Mouse (Mus musculus): Measurements from ENCODE around the gene Ap4s1. TPM values are rescaled to one million over a fixed set of nuclear protein-coding genes. Genes with fewer than 3 reads are reported as not detected.

The Ap4s1 gene
- polyA plus RNA-seq, 1 experiment from 2014 or later = 29.5 TPM

- Histone ChIP-seq H3K27ac (ENCODE audit: low read length) (no peak overlapping the region; the same call in 1 of the 2 replicates), H3K4me2 (ENCODE audit: low read depth, low read length) (no peak overlapping the region), H3K9ac (ENCODE audit: low read length) (no peak overlapping the region), H3K4me1 (replicated peaks; ENCODE audit: control insufficient read depth, insufficient read depth, low read length) (peaks cover 26% of the 10 kb centered on the region), H3K27me3 (ENCODE audit: control insufficient read depth, insufficient read depth, low read depth, low read length) (no peaks in the 10 kb centered on the region), H3K36me3 (ENCODE audit: control insufficient read depth, insufficient read depth, low read length) (no peaks in the 10 kb centered on the region), H3K4me3 (ENCODE audit: low read length) (no peak overlapping the region), H3K9me3 (ENCODE audit: control insufficient read depth, low read length) (no peaks in the 10 kb centered on the region)
- WGBS = 43% methylated on average over 1 of the region's 1 CpGs
- no peak for ATAC-seq (ENCODE audit: low read depth)
Measured at GRCm38 (mm10) chr12:51736807-51737206, 46.0 kb downstream of the Ap4s1 start.

GRCm38 (mm10) chr12:51741690-51742089 lies 50.9 kb downstream of the Ap4s1 start:
- H3K27ac ChIP-seq (ENCODE audit: low read length) = no peak overlapping the region
- no peak overlapping the region for H3K9ac ChIP-seq (ENCODE audit: low read length)
- no peak overlapping the region for H3K4me2 ChIP-seq (ENCODE audit: low read depth, low read length)
- WGBS = 81% methylated on average over 6 of the region's 6 CpGs
- H3K36me3 ChIP-seq (ENCODE audit: control insufficient read depth, insufficient read depth, low read length) = peaks cover 27% of the 10 kb centered on the region
- H3K9me3 ChIP-seq (ENCODE audit: control insufficient read depth, low read length) = no peaks in the 10 kb centered on the region
- H3K27me3 ChIP-seq (ENCODE audit: control insufficient read depth, insufficient read depth, low read depth, low read length) = no peaks in the 10 kb centered on the region
- H3K4me1 ChIP-seq (replicated peaks; ENCODE audit: control insufficient read depth, insufficient read depth, low read length) = no peaks in the 10 kb centered on the region
- ATAC-seq (ENCODE audit: low read depth) = no peak
- no peak overlapping the region for H3K4me3 ChIP-seq (ENCODE audit: low read length)

- WGBS = 62% methylated on average over 6 of the region's 6 CpGs
- H3K27me3 ChIP-seq (ENCODE audit: control insufficient read depth, insufficient read depth, low read depth, low read length) = no peaks in the 10 kb centered on the region
- no peak overlapping the region for H3K4me3 ChIP-seq (ENCODE audit: low read length)
- no peak for ATAC-seq (ENCODE audit: low read depth)
- H3K9ac ChIP-seq (ENCODE audit: low read length) = no peak overlapping the region
- H3K4me2 ChIP-seq (ENCODE audit: low read depth, low read length) = no peak overlapping the region
- no peak overlapping the region for H3K27ac ChIP-seq (ENCODE audit: low read length)
- H3K36me3 ChIP-seq (ENCODE audit: control insufficient read depth, insufficient read depth, low read length) = peaks cover 42% of the 10 kb centered on the region
- H3K9me3 ChIP-seq (ENCODE audit: control insufficient read depth, low read length) = no peaks in the 10 kb centered on the region
- H3K4me1 ChIP-seq (replicated peaks; ENCODE audit: control insufficient read depth, insufficient read depth, low read length) = no peaks in the 10 kb centered on the region
Measured at GRCm38 (mm10) chr12:51744957-51745356, 54.1 kb downstream of the Ap4s1 start.

- Histone ChIP-seq H3K27ac (ENCODE audit: low read length) (no peak overlapping the region), H3K4me3 (ENCODE audit: low read length) (no peak overlapping the region), H3K9me3 (ENCODE audit: control insufficient read depth, low read length) (no peaks in the 10 kb centered on the region), H3K36me3 (ENCODE audit: control insufficient read depth, insufficient read depth, low read length) (peaks cover 61% of the 10 kb centered on the region), H3K9ac (ENCODE audit: low read length) (no peak overlapping the region), H3K27me3 (ENCODE audit: control insufficient read depth, insufficient read depth, low read depth, low read length) (no peaks in the 10 kb centered on the region), H3K4me2 (ENCODE audit: low read depth, low read length) (no peak overlapping the region), H3K4me1 (replicated peaks; ENCODE audit: control insufficient read depth, insufficient read depth, low read length) (no peaks in the 10 kb centered on the region)
- WGBS = 86% methylated on average over 2 of the region's 2 CpGs
- ATAC-seq (ENCODE audit: low read depth) = no peak
Measured at GRCm38 (mm10) chr12:51747348-51747747, 56.5 kb downstream of the Ap4s1 start.

- no peak overlapping the region for H3K4me2 ChIP-seq (ENCODE audit: low read depth, low read length)
- H3K4me1 ChIP-seq (replicated peaks; ENCODE audit: control insufficient read depth, insufficient read depth, low read length) = no peaks in the 10 kb centered on the region
- no peak overlapping the region for H3K27ac ChIP-seq (ENCODE audit: low read length)
- WGBS = 93% methylated on average over 12 of the region's 12 CpGs
- no peaks in the 10 kb centered on the region for H3K9me3 ChIP-seq (ENCODE audit: control insufficient read depth, low read length)
- H3K27me3 ChIP-seq (ENCODE audit: control insufficient read depth, insufficient read depth, low read depth, low read length) = no peaks in the 10 kb centered on the region
- H3K4me3 ChIP-seq (ENCODE audit: low read length) = no peak overlapping the region
- H3K9ac ChIP-seq (ENCODE audit: low read length) = no peak overlapping the region
- no peak for ATAC-seq (ENCODE audit: low read depth)
- peaks cover 55% of the 10 kb centered on the region for H3K36me3 ChIP-seq (ENCODE audit: control insufficient read depth, insufficient read depth, low read length)
Measured at GRCm38 (mm10) chr12:51755938-51756598, 65.2 kb downstream of the Ap4s1 start.

- no peak overlapping the region for H3K9ac ChIP-seq (ENCODE audit: low read length)
- no peaks in the 10 kb centered on the region for H3K27me3 ChIP-seq (ENCODE audit: control insufficient read depth, insufficient read depth, low read depth, low read length)
- no peak overlapping the region for H3K27ac ChIP-seq (ENCODE audit: low read length)
- H3K36me3 ChIP-seq (ENCODE audit: control insufficient read depth, insufficient read depth, low read length) = peaks cover 52% of the 10 kb centered on the region
- no peaks in the 10 kb centered on the region for H3K4me1 ChIP-seq (replicated peaks; ENCODE audit: control insufficient read depth, insufficient read depth, low read length)
- no peak for ATAC-seq (ENCODE audit: low read depth)
- H3K9me3 ChIP-seq (ENCODE audit: control insufficient read depth, low read length) = no peaks in the 10 kb centered on the region
- no peak overlapping the region for H3K4me3 ChIP-seq (ENCODE audit: low read length)
- H3K4me2 ChIP-seq (ENCODE audit: low read depth, low read length) = no peak overlapping the region
Measured at GRCm38 (mm10) chr12:51756599-51756961, 65.7 kb downstream of the Ap4s1 start.

GRCm38 (mm10) chr12:51759374-51759773 lies 68.5 kb downstream of the Ap4s1 start:
- Histone ChIP-seq H3K27me3 (ENCODE audit: control insufficient read depth, insufficient read depth, low read depth, low read length) (no peaks in the 10 kb centered on the region), H3K4me1 (replicated peaks; ENCODE audit: control insufficient read depth, insufficient read depth, low read length) (no peaks in the 10 kb centered on the region), H3K9me3 (ENCODE audit: control insufficient read depth, low read length) (no peaks in the 10 kb centered on the region), H3K27ac (ENCODE audit: low read length) (no peak overlapping the region), H3K4me2 (ENCODE audit: low read depth, low read length) (no peak overlapping the region), H3K4me3 (ENCODE audit: low read length) (no peak overlapping the region), H3K36me3 (ENCODE audit: control insufficient read depth, insufficient read depth, low read length) (peaks cover 53% of the 10 kb centered on the region), H3K9ac (ENCODE audit: low read length) (no peak overlapping the region)
- WGBS = 87% methylated on average over 3 of the region's 3 CpGs
- ATAC-seq (ENCODE audit: low read depth) = no peak

- Histone ChIP-seq H3K27me3 (ENCODE audit: control insufficient read depth, insufficient read depth, low read depth, low read length) (no peaks in the 10 kb centered on the region), H3K4me2 (ENCODE audit: low read depth, low read length) (no peak overlapping the region), H3K27ac (ENCODE audit: low read length) (no peak overlapping the region), H3K9ac (ENCODE audit: low read length) (no peak overlapping the region), H3K36me3 (ENCODE audit: control insufficient read depth, insufficient read depth, low read length) (peaks cover 40% of the 10 kb centered on the region), H3K9me3 (ENCODE audit: control insufficient read depth, low read length) (no peaks in the 10 kb centered on the region), H3K4me1 (replicated peaks; ENCODE audit: control insufficient read depth, insufficient read depth, low read length) (no peaks in the 10 kb centered on the region), H3K4me3 (ENCODE audit: low read length) (no peak overlapping the region)
- ATAC-seq (ENCODE audit: low read depth) = no peak
- 58% methylated on average over 4 of the region's 4 CpGs for WGBS
Measured at GRCm38 (mm10) chr12:51767454-51767853, 76.6 kb downstream of the Ap4s1 start.

- Histone ChIP-seq H3K36me3 (ENCODE audit: control insufficient read depth, insufficient read depth, low read length) (peaks cover 33% of the 10 kb centered on the region), H3K27me3 (ENCODE audit: control insufficient read depth, insufficient read depth, low read depth, low read length) (no peaks in the 10 kb centered on the region), H3K9me3 (ENCODE audit: control insufficient read depth, low read length) (no peaks in the 10 kb centered on the region), H3K4me1 (replicated peaks; ENCODE audit: control insufficient read depth, insufficient read depth, low read length) (no peaks in the 10 kb centered on the region), H3K9ac (ENCODE audit: low read length) (no peak overlapping the region), H3K4me2 (ENCODE audit: low read depth, low read length) (no peak overlapping the region), H3K4me3 (ENCODE audit: low read length) (no peak overlapping the region), H3K27ac (ENCODE audit: low read length) (no peak overlapping the region)
- no peak for ATAC-seq (ENCODE audit: low read depth)
- 90% methylated on average over 15 of the region's 15 CpGs for WGBS
Measured at GRCm38 (mm10) chr12:51768702-51769101, 77.9 kb downstream of the Ap4s1 start.

GRCm38 (mm10) chr12:51784842-51785241 lies 94.0 kb downstream of the Ap4s1 start:
- WGBS = 91% methylated on average over 7 of the region's 7 CpGs

More at GRCm38 (mm10) chr12:51784842-51785241, 94.0 kb downstream of the Ap4s1 start:
- no peaks in the 10 kb centered on the region for H3K4me1 ChIP-seq (replicated peaks; ENCODE audit: control insufficient read depth, insufficient read depth, low read length)
- no peak for ATAC-seq (ENCODE audit: low read depth)
- no peak overlapping the region for H3K9ac ChIP-seq (ENCODE audit: low read length)
- peaks cover 43% of the 10 kb centered on the region for H3K36me3 ChIP-seq (ENCODE audit: control insufficient read depth, insufficient read depth, low read length)
- no peak overlapping the region for H3K4me2 ChIP-seq (ENCODE audit: low read depth, low read length)
- H3K9me3 ChIP-seq (ENCODE audit: control insufficient read depth, low read length) = no peaks in the 10 kb centered on the region
- no peaks in the 10 kb centered on the region for H3K27me3 ChIP-seq (ENCODE audit: control insufficient read depth, insufficient read depth, low read depth, low read length)
- H3K4me3 ChIP-seq (ENCODE audit: low read length) = no peak overlapping the region
- H3K27ac ChIP-seq (ENCODE audit: low read length) = no peak overlapping the region
